Mouse (Mus musculus): ENCODE measurements at regions not wholly inside any gene's neighbourhood (a gene's known extent, or its start where the extent isn't known, plus 50 kb on each side); places are given as distances from the start of the nearest gene placed in this dataset.
A peak's percentile ranks its signal among the peaks of the same experiment; 100 is the strongest.
"Not testable (repeated sequence)": the region's sequence is repeated elsewhere in the genome, so short reads cannot be mapped to it uniquely, and the experiment has no call there.

- DNase-seq = peak; percentile 35
Measured at GRCm38 (mm10) chr15:90882349-90882748, 167.4 kb downstream of the Kif21a start.

GRCm38 (mm10) chr15:90869452-90869851, 180.3 kb downstream of the Kif21a start:
- no peak for DNase-seq

- not testable (repeated sequence) for DNase-seq
Measured at GRCm38 (mm10) chr15:90853763-90854162, 174.5 kb upstream of the Cpne8 start.

- DNase-seq = no peak
Measured at GRCm38 (mm10) chr15:90851991-90852390, 172.8 kb upstream of the Cpne8 start.

GRCm38 (mm10) chr15:90841471-90841870, 162.2 kb upstream of the Cpne8 start:
- DNase-seq = no peak

GRCm38 (mm10) chr15:90835586-90835985, 156.4 kb upstream of the Cpne8 start:
- DNase-seq = no peak

GRCm38 (mm10) chr15:90827816-90828215, 148.6 kb upstream of the Cpne8 start:
- DNase-seq = no peak

GRCm38 (mm10) chr15:90822306-90822705, 143.1 kb upstream of the Cpne8 start:
- DNase-seq = no peak

- DNase-seq = no peak
Measured at GRCm38 (mm10) chr15:90819949-90820655, 140.9 kb upstream of the Cpne8 start.

GRCm38 (mm10) chr15:90818161-90818560, 138.9 kb upstream of the Cpne8 start:
- DNase-seq = no peak

- no peak for DNase-seq
Measured at GRCm38 (mm10) chr15:90813907-90814306, 134.7 kb upstream of the Cpne8 start.

GRCm38 (mm10) chr15:90810341-90810740, 131.1 kb upstream of the Cpne8 start:
- DNase-seq = no peak

GRCm38 (mm10) chr15:90808236-90808635, 129.0 kb upstream of the Cpne8 start:
- DNase-seq = no peak

- DNase-seq = peak; percentile 84
Measured at GRCm38 (mm10) chr15:90798056-90798455, 118.8 kb upstream of the Cpne8 start.

- no peak for DNase-seq
Measured at GRCm38 (mm10) chr15:90789941-90790340, 110.7 kb upstream of the Cpne8 start.

- DNase-seq = peak; percentile 91
Measured at GRCm38 (mm10) chr15:90784741-90785140, 105.5 kb upstream of the Cpne8 start.

- DNase-seq = no peak
Measured at GRCm38 (mm10) chr15:90767521-90767920, 88.3 kb upstream of the Cpne8 start.

GRCm38 (mm10) chr15:90764501-90764900, 85.3 kb upstream of the Cpne8 start:
- not testable (repeated sequence) for DNase-seq

GRCm38 (mm10) chr15:90733891-90734290, 54.7 kb upstream of the Cpne8 start:
- peak; percentile 53 for DNase-seq

Measured in heart, adult 11 months (tissue).